Mouse (Mus musculus) stomach, embryonic 16.5 days (tissue): ENCODE measurements at regions not wholly inside any gene's neighbourhood (a gene's known extent, or its start where the extent isn't known, plus 50 kb on each side); places are given as distances from the start of the nearest gene placed in this dataset.
"Not testable (repeated sequence)": the region's sequence is repeated elsewhere in the genome, so short reads cannot be mapped to it uniquely, and the experiment has no call there.

Source experiments
- ATAC-seq: fragments of 200-750 bp; cut with Nextera tagmentation; 2 replicates; pipeline ENCODE4 v1.8.0; 2017; ENCODE audit warnings: moderate number of reproducible peaks, moderate TSS enrichment; ENCODE audit not compliant: insufficient read depth, low FRiP score
- H3K27ac ChIP-seq: fragments of 300-500 bp; sonication (generic); 2 replicates; pipeline ENCODE4 v1.5.1; 2014; ENCODE audit warnings: low read length
- H3K27me3 ChIP-seq: fragments of 300-500 bp; sonication (generic); 2 replicates; pipeline ENCODE4 v1.6.1; 2014; ENCODE audit warnings: low read length, control low read depth, mixed read lengths; ENCODE audit not compliant: control insufficient read depth, insufficient read depth
- H3K36me3 ChIP-seq: fragments of 300-500 bp; sonication (generic); 2 replicates; pipeline ENCODE4 v1.6.1; 2014; ENCODE audit warnings: low read length; ENCODE audit not compliant: control insufficient read depth, insufficient read depth
- H3K4me1 ChIP-seq: fragments of 300-500 bp; sonication (generic); 2 replicates; pipeline ENCODE4 v1.6.1; 2014; ENCODE audit warnings: low read length, control low read depth, mixed read lengths; ENCODE audit not compliant: control insufficient read depth, insufficient read depth
- H3K4me2 ChIP-seq: fragments of 300-500 bp; sonication (generic); 2 replicates; pipeline ENCODE4 v1.6.1; 2014; ENCODE audit warnings: low read depth, low read length, mixed read lengths
- H3K4me3 ChIP-seq: fragments of 300-500 bp; sonication (generic); replicated peaks from 2 replicates; pipeline ENCODE4 v1.5.1; 2014; ENCODE audit warnings: mild to moderate bottlenecking, low read length
- H3K9ac ChIP-seq: fragments of 300-500 bp; sonication (generic); 2 replicates; pipeline ENCODE4 v1.6.1; 2014; ENCODE audit warnings: low read length
- H3K9me3 ChIP-seq: fragments of 300-500 bp; sonication (generic); replicated peaks from 2 replicates; pipeline ENCODE4 v1.6.1; 2016; ENCODE audit warnings: low read length, control low read depth; ENCODE audit not compliant: control insufficient read depth
- WGBS: fragments of 180-500 bp; shearing (Covaris S2); extraction: QIAGEN DNeasy Blood & Tissue Kit; methylation state at CpG from one replicate; pipeline ENCODE4 v1.1.7; 2014; 5-methylcytosine and 5-hydroxymethylcytosine counted together

DNA sequence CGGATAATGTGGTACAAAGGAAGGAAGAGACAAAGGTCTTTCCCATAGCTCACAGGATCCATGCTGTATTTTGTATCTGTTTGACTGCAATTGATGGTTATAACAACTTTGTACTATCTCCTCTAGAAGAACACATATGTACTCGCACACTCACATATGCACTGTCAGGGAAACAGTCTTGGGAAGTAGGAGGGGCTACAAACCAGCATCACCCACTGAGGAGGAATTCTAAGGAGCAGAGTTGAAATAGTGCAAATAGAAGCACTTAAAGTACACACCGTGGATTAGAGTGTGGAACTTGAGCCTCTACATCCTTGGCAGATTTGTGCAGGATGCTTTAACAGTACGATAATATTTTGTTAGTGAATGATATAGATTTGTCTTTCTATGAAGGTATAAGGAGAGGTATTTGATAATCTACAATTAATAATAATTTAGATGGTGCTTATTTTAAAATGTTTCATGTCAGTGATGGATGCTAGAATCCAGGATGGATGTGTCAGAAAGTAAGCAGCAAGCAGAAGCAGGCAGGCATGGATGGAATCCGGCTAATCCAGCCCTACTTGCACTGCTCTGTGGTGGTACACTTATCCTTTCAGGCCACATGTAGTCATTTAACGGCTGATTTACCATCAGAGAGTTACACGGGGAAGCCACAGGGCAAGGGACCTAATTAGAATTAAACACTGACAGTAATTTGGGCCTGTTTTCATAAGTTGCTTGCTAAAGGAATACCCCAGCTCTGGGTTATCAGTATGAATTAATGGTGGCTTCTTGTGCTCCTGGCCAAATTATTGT lies 223.3 kb downstream of the Cetn3 start:
- no peak overlapping the region for H3K4me3 ChIP-seq
- no peak for ATAC-seq
- no peak overlapping the region for H3K9ac ChIP-seq
- no peak overlapping the region for H3K27ac ChIP-seq
- WGBS, result 69% methylated on average over 7 of the region's 7 CpGs
- H3K4me2 ChIP-seq, result no peak overlapping the region
- no peaks in the 10 kb centered on the region for H3K27me3 ChIP-seq
- H3K36me3 ChIP-seq, result no peaks in the 10 kb centered on the region
- no peaks in the 10 kb centered on the region for H3K4me1 ChIP-seq
- H3K9me3 ChIP-seq, result no peaks in the 10 kb centered on the region

DNA sequence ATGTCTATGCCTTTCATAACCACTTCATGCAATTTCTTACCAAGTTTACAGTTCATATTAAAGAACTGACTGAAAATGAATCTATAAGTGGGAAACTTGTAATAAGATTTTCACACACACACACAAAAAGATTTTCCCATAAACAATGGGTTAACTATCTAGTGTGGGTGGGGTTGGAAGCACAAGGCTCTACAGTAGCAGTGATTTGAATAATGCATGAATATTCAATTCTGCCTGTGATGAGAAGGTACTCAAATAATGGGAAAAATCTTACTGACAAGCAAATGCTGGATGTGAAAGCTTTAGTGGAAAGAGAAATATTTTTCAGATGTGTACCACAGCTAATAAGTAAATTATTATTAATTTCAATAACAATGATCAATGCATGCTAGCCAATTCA lies 224.3 kb downstream of the Cetn3 start:
- ATAC-seq, result no peak
- H3K4me3 ChIP-seq, result no peak overlapping the region

DNA sequence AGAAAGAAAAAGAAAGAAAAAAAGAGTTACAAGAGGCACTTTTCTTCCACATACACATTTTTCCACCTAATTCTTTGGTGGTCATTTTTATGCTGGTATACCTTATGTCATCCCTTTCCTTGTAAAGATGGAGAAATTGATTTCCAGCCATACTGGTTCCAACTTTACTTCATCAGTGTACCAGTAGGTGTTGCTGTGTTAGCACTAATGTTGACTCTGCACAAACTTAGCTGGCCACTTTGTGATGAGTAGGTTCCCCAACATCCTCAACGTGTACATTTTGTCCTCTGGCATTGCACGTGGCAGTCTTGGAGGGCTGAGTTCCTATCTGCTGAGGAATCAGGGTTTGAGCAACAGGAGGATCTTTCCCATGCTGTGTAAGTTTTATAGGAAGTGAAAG lies 256.7 kb downstream of the Cetn3 start:
- no peak overlapping the region for H3K4me3 ChIP-seq
- H3K27ac ChIP-seq, result no peak overlapping the region
- no peak for ATAC-seq
- no peak overlapping the region for H3K4me2 ChIP-seq
- H3K9ac ChIP-seq, result no peak overlapping the region
- no peaks in the 10 kb centered on the region for H3K27me3 ChIP-seq
- no peaks in the 10 kb centered on the region for H3K9me3 ChIP-seq
- 29% methylated on average over 2 of the region's 2 CpGs for WGBS
- H3K4me1 ChIP-seq, result no peaks in the 10 kb centered on the region
- H3K36me3 ChIP-seq, result no peaks in the 10 kb centered on the region

More for the DNA sequence above, 224.3 kb downstream of the Cetn3 start:
- H3K4me2 ChIP-seq, result no peak overlapping the region
- H3K27ac ChIP-seq, result no peak overlapping the region
- H3K4me1 ChIP-seq, result no peaks in the 10 kb centered on the region
- no peaks in the 10 kb centered on the region for H3K36me3 ChIP-seq
- H3K9me3 ChIP-seq, result no peaks in the 10 kb centered on the region
- no peak overlapping the region for H3K9ac ChIP-seq
- H3K27me3 ChIP-seq, result no peaks in the 10 kb centered on the region

DNA sequence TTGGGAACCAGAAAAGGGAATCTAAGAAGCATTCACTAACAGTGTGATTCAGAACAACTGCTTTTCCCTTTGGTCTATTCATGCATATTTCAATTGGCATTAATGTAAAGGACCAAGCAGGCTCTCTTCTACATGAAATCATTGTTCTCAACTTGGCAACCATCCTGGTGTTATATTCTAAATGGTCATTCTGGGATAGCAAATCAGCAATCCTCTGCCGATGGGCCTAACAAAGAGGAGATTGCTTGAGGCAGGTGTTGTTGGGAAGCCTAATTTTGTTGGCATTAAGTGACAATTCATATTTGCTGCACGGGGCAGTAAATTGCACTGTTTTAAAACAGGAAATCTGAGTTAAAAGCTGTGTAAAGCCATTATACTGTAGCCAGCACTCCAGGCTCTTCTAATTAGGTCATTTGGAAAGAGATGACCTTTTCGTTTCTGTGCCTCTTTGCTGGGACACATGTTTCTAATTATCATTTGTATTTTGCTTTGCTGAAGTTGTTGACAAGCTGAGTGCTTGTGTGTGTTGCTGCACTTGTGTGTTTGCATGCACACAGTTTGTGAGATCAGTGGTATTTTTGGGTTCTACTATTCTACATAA lies 275.4 kb downstream of the Cetn3 start:
- Histone ChIP-seq H3K27me3 (no peaks in the 10 kb centered on the region), H3K4me2 (no peak overlapping the region), H3K4me3 (no peak overlapping the region), H3K36me3 (no peaks in the 10 kb centered on the region), H3K9ac (no peak overlapping the region), H3K9me3 (no peaks in the 10 kb centered on the region), H3K4me1 (peaks cover 3% of the 10 kb centered on the region; the same call in 1 of the 2 replicates), H3K27ac (no peak overlapping the region)
- no peak for ATAC-seq
- WGBS, result 47% methylated on average over 3 of the region's 3 CpGs

DNA sequence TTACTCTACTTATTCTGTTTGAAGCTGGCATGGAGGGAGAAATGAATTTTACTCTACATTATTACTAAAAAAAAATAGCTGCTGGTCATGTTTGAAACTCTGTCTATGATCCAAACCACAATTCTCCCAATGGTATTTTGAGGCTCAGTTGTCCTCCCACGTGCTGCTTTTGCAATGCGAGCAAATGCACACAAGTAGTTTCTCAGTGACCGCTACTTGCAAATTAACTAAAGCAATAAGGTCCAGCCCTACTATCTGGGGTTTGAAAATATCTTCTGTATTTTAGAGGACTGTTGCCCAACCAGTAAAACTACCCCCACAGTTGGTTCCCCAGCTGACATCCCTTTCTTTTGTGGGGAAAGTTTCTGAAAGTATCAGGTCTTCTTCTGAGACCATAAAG lies 276.0 kb downstream of the Cetn3 start:
- H3K9ac ChIP-seq, result no peak overlapping the region
- H3K4me2 ChIP-seq, result no peak overlapping the region
- H3K27ac ChIP-seq, result no peak overlapping the region
- H3K27me3 ChIP-seq, result no peaks in the 10 kb centered on the region
- no peaks in the 10 kb centered on the region for H3K36me3 ChIP-seq
- H3K9me3 ChIP-seq, result no peaks in the 10 kb centered on the region
- no peak for ATAC-seq
- H3K4me3 ChIP-seq, result no peak overlapping the region
- H3K4me1 ChIP-seq, result peaks cover 3% of the 10 kb centered on the region; the same call in 1 of the 2 replicates
- WGBS, result 70% methylated on average over 3 of the region's 3 CpGs

DNA sequence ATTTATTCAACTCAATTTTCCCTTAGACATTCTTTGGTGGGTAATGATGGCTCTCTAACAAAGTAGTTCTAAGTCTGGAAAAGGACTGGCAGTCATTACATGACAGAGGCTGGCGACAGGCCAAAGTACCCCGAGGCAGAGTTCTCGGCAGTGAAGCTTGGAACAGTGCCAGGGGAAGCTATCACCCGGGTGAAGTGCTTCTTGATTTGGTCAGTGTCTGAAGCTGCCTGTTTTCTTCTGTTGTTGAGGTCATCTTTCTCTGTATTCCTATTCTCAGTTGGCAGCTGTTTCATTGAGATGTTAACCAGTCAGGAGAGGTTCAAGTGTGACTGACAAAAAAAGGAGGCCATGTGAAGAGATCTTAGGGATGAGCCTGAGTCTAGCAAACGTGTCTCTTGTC lies 276.6 kb downstream of the Cetn3 start:
- Histone ChIP-seq H3K9me3 (no peaks in the 10 kb centered on the region), H3K36me3 (no peaks in the 10 kb centered on the region), H3K4me3 (no peak overlapping the region), H3K4me1 (peaks cover 3% of the 10 kb centered on the region; the same call in 1 of the 2 replicates), H3K27me3 (no peaks in the 10 kb centered on the region), H3K27ac (no peak overlapping the region), H3K4me2 (no peak overlapping the region), H3K9ac (no peak overlapping the region)
- 24% methylated on average over 5 of the region's 5 CpGs for WGBS
- peak; percentile 58; the same call in 1 of the 2 replicates for ATAC-seq

DNA sequence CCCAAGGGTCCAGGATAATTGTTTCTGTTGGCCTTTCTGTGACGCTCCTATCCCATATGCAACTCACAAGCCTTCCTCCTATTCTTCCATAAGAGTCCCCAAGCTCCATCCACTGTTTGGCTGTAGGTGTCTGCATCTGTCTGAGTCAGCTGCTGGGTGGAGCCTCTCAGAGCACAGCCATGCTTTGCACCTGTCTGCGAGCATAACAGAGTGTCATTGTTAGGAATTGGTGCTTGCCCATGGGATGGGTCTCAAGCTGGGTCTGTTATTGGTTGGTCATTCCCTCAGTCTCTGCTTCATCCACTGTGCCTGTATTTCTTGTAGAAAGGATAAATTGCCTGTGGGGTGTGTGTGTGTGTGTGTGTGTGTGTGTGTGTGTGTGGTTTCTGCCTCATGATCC lies 281.0 kb downstream of the Cetn3 start:
- H3K4me2 ChIP-seq, H3K27ac ChIP-seq, H3K36me3 ChIP-seq, H3K4me1 ChIP-seq, H3K27me3 ChIP-seq, ATAC-seq, H3K4me3 ChIP-seq, H3K9me3 ChIP-seq, H3K9ac ChIP-seq: not testable (repeated sequence)
- WGBS, result 87% methylated on average over 2 of the region's 2 CpGs

DNA sequence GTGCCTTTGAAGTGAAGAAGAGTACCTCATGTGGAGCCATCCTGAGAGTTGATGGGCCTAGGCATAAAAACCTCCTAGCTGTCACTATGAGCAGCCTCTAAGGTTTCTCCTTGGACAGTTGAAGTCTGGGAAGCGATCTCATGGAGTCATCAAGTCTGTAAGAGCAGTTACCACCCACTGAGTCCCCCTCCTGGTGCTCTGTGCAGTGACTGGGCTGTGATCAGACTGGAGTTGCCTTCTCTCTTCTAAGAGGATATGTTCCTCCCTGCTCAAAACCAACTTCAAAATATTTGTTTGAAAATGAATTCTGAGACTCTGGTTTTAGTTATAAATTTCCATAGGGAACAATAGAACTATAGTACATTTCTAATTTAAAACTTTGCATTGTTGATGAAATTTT lies 283.3 kb downstream of the Cetn3 start:
- no peak for ATAC-seq
- Histone ChIP-seq H3K27me3 (no peaks in the 10 kb centered on the region), H3K27ac (no peak overlapping the region), H3K4me1 (no peaks in the 10 kb centered on the region), H3K9ac (no peak overlapping the region), H3K4me2 (no peak overlapping the region), H3K36me3 (no peaks in the 10 kb centered on the region), H3K4me3 (no peak overlapping the region), H3K9me3 (no peaks in the 10 kb centered on the region)
- 67% methylated on average over 1 of the region's 1 CpGs for WGBS

DNA sequence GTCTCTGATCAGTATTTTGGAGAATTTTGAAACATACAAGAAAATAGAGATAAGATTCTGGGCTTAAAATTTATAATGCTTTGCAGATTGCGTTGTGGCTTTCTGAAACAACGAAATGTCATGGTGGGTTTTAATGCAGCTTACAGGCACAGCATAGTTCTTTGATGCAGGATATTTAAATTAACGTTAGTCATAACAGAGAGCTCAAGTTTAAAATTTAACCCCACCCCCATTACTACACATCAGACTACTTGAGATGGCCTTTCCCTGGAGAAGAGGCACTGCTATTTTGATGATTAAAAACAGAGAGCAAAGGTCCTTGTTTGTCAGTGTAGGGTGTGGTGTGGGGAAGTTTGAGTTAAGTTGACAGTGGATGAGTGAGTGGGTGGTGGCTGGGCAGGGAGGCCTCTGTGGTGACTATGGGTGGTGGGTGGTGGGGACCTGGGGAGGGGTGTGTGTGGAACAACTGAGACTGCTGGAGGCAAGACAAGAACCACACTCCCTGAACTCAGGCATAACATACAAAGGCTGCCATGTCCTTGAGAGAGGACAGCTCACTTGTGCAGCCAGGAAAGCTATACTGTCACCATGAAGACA lies 283.9 kb downstream of the Cetn3 start:
- Histone ChIP-seq H3K4me2 (no peak overlapping the region), H3K4me3 (no peak overlapping the region), H3K4me1 (no peaks in the 10 kb centered on the region), H3K9ac (no peak overlapping the region), H3K27me3 (no peaks in the 10 kb centered on the region), H3K9me3 (no peaks in the 10 kb centered on the region), H3K36me3 (no peaks in the 10 kb centered on the region), H3K27ac (no peak overlapping the region)
- WGBS, result 68% methylated on average over 3 of the region's 3 CpGs
- no peak for ATAC-seq
